Mouse (Mus musculus) midbrain, embryonic 15.5 days (tissue): ENCODE measurements around the gene Cct2. TPM values are rescaled to one million over a fixed set of nuclear protein-coding genes. Genes with fewer than 3 reads are reported as not detected.

Experiments
- ATAC-seq: fragments of 200-750 bp; cut with Nextera tagmentation; replicated peaks from 2 replicates; pipeline ENCODE4 v1.8.0; 2017; ENCODE audit warnings: moderate TSS enrichment
- H3K27ac ChIP-seq: fragments of 300-500 bp; sonication (generic); 2 replicates; pipeline ENCODE4 v1.5.1; 2015; ENCODE audit warnings: mild to moderate bottlenecking, inconsistent platforms
- H3K27me3 ChIP-seq: fragments of 300-500 bp; sonication (generic); replicated peaks from 2 replicates; pipeline ENCODE4 v1.6.1; 2015; ENCODE audit warnings: inconsistent platforms
- H3K36me3 ChIP-seq: fragments of 300-500 bp; sonication (generic); replicated peaks from 2 replicates; pipeline ENCODE4 v1.6.1; 2015; ENCODE audit warnings: inconsistent platforms
- H3K4me1 ChIP-seq: fragments of 300-500 bp; sonication (generic); 2 replicates; pipeline ENCODE4 v1.6.1; 2015; ENCODE audit warnings: inconsistent platforms
- H3K4me2 ChIP-seq: fragments of 300-500 bp; sonication (generic); 2 replicates; pipeline ENCODE4 v1.6.1; 2015; ENCODE audit warnings: inconsistent platforms, mild to moderate bottlenecking, moderate library complexity
- H3K4me3 ChIP-seq: fragments of 300-500 bp; sonication (generic); 2 replicates; pipeline ENCODE4 v1.5.1; 2015; ENCODE audit warnings: mild to moderate bottlenecking, inconsistent platforms
- H3K9ac ChIP-seq: fragments of 300-500 bp; sonication (generic); 2 replicates; pipeline ENCODE4 v1.6.1; 2015; ENCODE audit warnings: mild to moderate bottlenecking, inconsistent platforms
- H3K9me3 ChIP-seq: fragments of 300-500 bp; sonication (generic); 2 replicates; pipeline ENCODE4 v1.6.1; 2016; ENCODE audit warnings: inconsistent platforms
- WGBS: fragments of 180-500 bp; shearing (Covaris S2); methylation state at CpG from one replicate; pipeline ENCODE4 v1.1.7; 2015; ENCODE audit warnings: mixed read lengths; 5-methylcytosine and 5-hydroxymethylcytosine counted together
- polyA plus RNA-seq: library from polyadenylated mRNA; unstranded; fragments of >200 nt; fragmentation: Nextera tagmentation; extraction: Ambion mirVana; gene quantifications from 2 replicates; pipeline ENCODE4 v1.2.1, GENCODE M21; 2015

Gene Cct2
- polyA plus RNA-seq, 1 experiment from 2014 or later, result 240 TPM

- WGBS, result 15% methylated on average over 12 of the region's 12 CpGs
- ATAC-seq, result peak; percentile 85
- Histone ChIP-seq H3K27me3 (no peaks in the 10 kb centered on the region), H3K4me1 (peaks cover 12% of the 10 kb centered on the region), H3K9ac (no peak overlapping the region), H3K4me2 (peak overlapping the region; percentile 37), H3K27ac (no peak overlapping the region), H3K36me3 (no peaks in the 10 kb centered on the region), H3K4me3 (no peak overlapping the region), H3K9me3 (no peaks in the 10 kb centered on the region)
These were observed 49.8 kb downstream of the Cct2 start for GRCm38 (mm10) chr10:117013689-117014390.

- Histone ChIP-seq H3K9ac (no peak overlapping the region), H3K4me2 (no peak overlapping the region), H3K4me1 (0 out of 2 replicates have a peak, but pooled peaks cover 3% of the 10 kb centered on the region), H3K9me3 (no peaks in the 10 kb centered on the region), H3K27ac (no peak overlapping the region), H3K36me3 (no peaks in the 10 kb centered on the region), H3K4me3 (no peak overlapping the region), H3K27me3 (no peaks in the 10 kb centered on the region)
- no peak for ATAC-seq
- WGBS, result 41% methylated on average over 8 of the region's 8 CpGs
These were observed 52.6 kb downstream of the Cct2 start for GRCm38 (mm10) chr10:117011047-117011446.

GRCm38 (mm10) chr10:117009691-117010090 is 53.9 kb downstream of the Cct2 start:
- 93% methylated on average over 6 of the region's 6 CpGs for WGBS
- no peak overlapping the region for H3K4me3 ChIP-seq
- H3K4me2 ChIP-seq, result no peak overlapping the region
- no peaks in the 10 kb centered on the region for H3K36me3 ChIP-seq
- ATAC-seq, result no peak
- H3K9me3 ChIP-seq, result no peaks in the 10 kb centered on the region
- peaks cover 10% of the 10 kb centered on the region; the same call in 1 of the 2 replicates for H3K4me1 ChIP-seq
- no peaks in the 10 kb centered on the region for H3K27me3 ChIP-seq
- no peak overlapping the region for H3K9ac ChIP-seq
- H3K27ac ChIP-seq, result no peak overlapping the region

GRCm38 (mm10) chr10:117005707-117006464 is 57.7 kb downstream of the Cct2 start:
- H3K4me3 ChIP-seq, result no peak overlapping the region
- H3K27me3 ChIP-seq, result no peaks in the 10 kb centered on the region
- H3K4me2 ChIP-seq, result no peak overlapping the region
- no peak overlapping the region for H3K9ac ChIP-seq
- 60% methylated on average over 12 of the region's 12 CpGs for WGBS
- H3K27ac ChIP-seq, result no peak overlapping the region
- ATAC-seq, result no peak
- no peaks in the 10 kb centered on the region for H3K9me3 ChIP-seq
- H3K4me1 ChIP-seq, result peaks cover 10% of the 10 kb centered on the region; the same call in 1 of the 2 replicates
- no peaks in the 10 kb centered on the region for H3K36me3 ChIP-seq

GRCm38 (mm10) chr10:117004695-117005094 is 58.9 kb downstream of the Cct2 start:
- WGBS, result 51% methylated on average over 5 of the region's 5 CpGs
- Histone ChIP-seq H3K27me3 (no peaks in the 10 kb centered on the region), H3K4me1 (peaks cover 10% of the 10 kb centered on the region; the same call in 1 of the 2 replicates), H3K4me2 (no peak overlapping the region), H3K27ac (no peak overlapping the region), H3K9me3 (no peaks in the 10 kb centered on the region), H3K36me3 (no peaks in the 10 kb centered on the region), H3K9ac (no peak overlapping the region), H3K4me3 (no peak overlapping the region)
- ATAC-seq, result peak; percentile 52; the same call in 1 of the 2 replicates

Other genes starting within 250 kb of the Cct2 start
- gene Myrfl, start 166.9 kb downstream of the Cct2 start, polyA plus RNA-seq, result 0.10 and 0.22 TPM in 2 replicates
- 41.8 and 42.8 TPM in 2 replicates for gene Rab3ip, start 113.0 kb downstream of the Cct2 start, polyA plus RNA-seq
- not detected in 2 replicates for gene Gm10271, start 91.2 kb downstream of the Cct2 start, polyA plus RNA-seq
- 0.10 TPM in 1 of 2 replicates, not detected in the other for gene Best3, start 77.5 kb downstream of the Cct2 start, polyA plus RNA-seq
- 0.19 TPM in 1 of 2 replicates, not detected in the other for gene Lrrc10, start 18.5 kb downstream of the Cct2 start, polyA plus RNA-seq
- 21.0 and 22.0 TPM in 2 replicates for gene Frs2, start 84.7 kb upstream of the Cct2 start, polyA plus RNA-seq
- gene Yeats4, start 160.7 kb upstream of the Cct2 start, polyA plus RNA-seq, result 111 and 116 TPM in 2 replicates
- gene 9530003J23Rik, start 174.9 kb upstream of the Cct2 start, polyA plus RNA-seq, result not detected in 2 replicates
- gene Lyz2, start 218.5 kb upstream of the Cct2 start, polyA plus RNA-seq, result 27.2 and 32.0 TPM in 2 replicates
- gene Lyz1, start 229.1 kb upstream of the Cct2 start, polyA plus RNA-seq, result not detected in 2 replicates